Mouse (Mus musculus) kidney, adult 2 months (tissue): Measurements from ENCODE around the gene Klrc1.
"Not testable (repeated sequence)": the region's sequence is repeated elsewhere in the genome, so short reads cannot be mapped to it uniquely, and the experiment has no call there.

Experiments used
- CTCF ChIP-seq: fragments of 200-500 bp; conservative IDR thresholded peaks from 2 replicates; pipeline ENCODE4 v1.5.1; 2011; ENCODE audit warnings: low read depth, mild to moderate bottlenecking, control low read depth, low read length, moderate library complexity, mixed read lengths; ENCODE audit not compliant: insufficient read depth, insufficient read length
- POLR2A ChIP-seq: fragments of 200-500 bp; IDR thresholded peaks from one replicate; pipeline ENCODE4 v1.6.1; 2011; ENCODE audit warnings: low read depth, low read length, control low read depth

DNA sequence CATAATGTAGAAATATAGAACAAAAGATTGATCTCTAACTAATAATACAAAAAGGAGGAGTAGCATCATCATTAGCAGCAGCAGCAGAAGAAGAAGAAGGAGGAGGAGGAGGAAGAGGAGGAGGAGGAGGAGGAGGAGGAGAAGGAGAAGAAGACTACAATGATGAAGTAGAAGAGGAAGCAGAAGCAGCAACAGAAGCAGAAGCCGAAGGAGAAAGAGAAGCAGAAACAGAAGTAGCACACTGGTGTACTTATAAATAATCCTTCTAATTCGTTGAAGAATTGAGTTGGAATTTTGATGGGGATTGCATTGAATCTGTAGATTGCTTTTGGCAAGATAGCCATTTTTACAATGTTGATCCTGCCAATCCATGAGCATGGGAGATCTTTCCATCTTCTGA, 47.7 kb downstream of the Klrc1 start:
- TF ChIP-seq CTCF, POLR2A: not testable (repeated sequence)
